Mouse (Mus musculus) lung, adult 2 months (tissue): Measurements from ENCODE around the gene Gm20388.

Experiments
- CTCF ChIP-seq: fragments of 200-500 bp; IDR thresholded peaks from 2 replicates; pipeline ENCODE4 v1.5.1; 2011; ENCODE audit warnings: mild to moderate bottlenecking, low read length, control low read depth; ENCODE audit not compliant: insufficient read depth
- POLR2A ChIP-seq: fragments of 200-500 bp; IDR thresholded peaks from 2 replicates; pipeline ENCODE4 v1.6.1; 2011; ENCODE audit warnings: low read depth, mild to moderate bottlenecking, control low read depth, low read length, borderline replicate concordance; ENCODE audit errors: extremely low read depth

- TF ChIP-seq POLR2A (no peak), CTCF (no peak)
Measured at GRCm38 (mm10) chr8:122725187-122725586, 2814.5 kb downstream of the Gm20388 start.
